Mouse (Mus musculus) brain, embryonic 18.5 days (tissue): ENCODE measurements at regions not wholly inside any gene's neighbourhood (a gene's known extent, or its start where the extent isn't known, plus 50 kb on each side); places are given as distances from the start of the nearest gene placed in this dataset.
A peak's percentile ranks its signal among the peaks of the same experiment; 100 is the strongest.

Source experiments
- DNase-seq: peaks from one replicate; pipeline ENCODE4 v3.0.0-alpha.2; 2012; ENCODE audit warnings: low read depth, low spot score

- no peak for DNase-seq
Observed at GRCm38 (mm10) chr1:88879367-88879766, 177.3 kb upstream of the Arl4c start.

- no peak for DNase-seq
Observed at GRCm38 (mm10) chr1:88891041-88891440, 179.2 kb upstream of the Sh3bp4 start.

DNA sequence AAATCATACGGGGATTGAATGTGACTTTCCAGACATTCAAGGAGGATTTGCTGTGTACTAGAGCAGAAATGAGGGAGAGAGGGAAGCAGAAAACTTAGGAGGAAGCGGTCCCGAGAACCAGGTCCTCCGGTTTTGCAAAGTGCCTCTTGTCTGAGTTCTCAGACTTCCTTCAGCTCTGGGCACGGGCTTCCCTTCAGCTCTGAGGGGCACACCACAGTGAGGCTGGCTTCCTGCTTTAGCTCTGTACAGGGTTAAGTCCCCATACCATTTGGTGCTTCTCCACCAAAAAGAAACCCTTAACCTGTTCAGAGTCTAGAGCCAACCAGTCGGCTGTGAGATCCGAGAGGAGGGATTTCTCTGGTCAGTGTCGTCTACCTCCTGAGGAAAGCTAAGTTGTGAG lies 167.8 kb upstream of the Sh3bp4 start:
- no peak for DNase-seq

DNA sequence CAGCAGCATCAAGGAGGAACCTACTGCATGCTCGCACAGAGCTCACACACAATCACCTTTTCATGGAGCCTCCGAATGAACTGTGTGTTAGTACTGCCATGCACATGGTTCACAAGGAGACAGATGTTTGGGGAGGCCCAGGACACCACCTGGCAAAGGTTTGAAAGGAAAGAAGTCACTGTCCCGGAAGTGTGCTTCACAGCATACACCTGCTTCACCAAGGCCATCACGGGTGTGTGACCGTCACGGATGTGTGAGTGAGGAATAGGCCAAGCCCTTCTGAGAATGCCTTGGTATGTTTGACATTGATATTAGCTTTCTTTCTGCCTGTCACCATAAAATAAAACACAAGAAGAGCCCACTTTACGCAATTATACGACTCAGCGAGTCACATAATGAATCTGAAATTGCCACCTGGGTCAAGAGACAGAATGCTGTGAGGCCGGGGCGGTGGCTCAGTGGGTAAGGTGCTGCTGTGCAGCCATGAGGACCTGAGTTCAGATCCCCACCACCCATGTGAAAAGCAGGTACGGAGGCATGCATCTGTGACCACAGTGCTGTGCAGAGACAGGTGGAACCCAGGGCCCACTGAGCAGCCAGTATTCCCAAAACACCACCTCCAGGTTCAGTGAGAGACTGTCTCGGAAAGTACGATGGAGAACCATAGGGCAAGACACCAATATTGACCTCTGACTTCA lies 162.3 kb upstream of the Sh3bp4 start:
- no peak for DNase-seq

- DNase-seq: no peak
Observed at GRCm38 (mm10) chr1:88908683-88909082, 161.5 kb upstream of the Sh3bp4 start.

- DNase-seq: no peak
Observed at GRCm38 (mm10) chr1:88909314-88909713, 160.9 kb upstream of the Sh3bp4 start.

GRCm38 (mm10) chr1:88909864-88910573 lies 160.2 kb upstream of the Sh3bp4 start:
- DNase-seq: peak; percentile 64

- no peak for DNase-seq
Observed at GRCm38 (mm10) chr1:88911724-88912123, 158.5 kb upstream of the Sh3bp4 start.

DNA sequence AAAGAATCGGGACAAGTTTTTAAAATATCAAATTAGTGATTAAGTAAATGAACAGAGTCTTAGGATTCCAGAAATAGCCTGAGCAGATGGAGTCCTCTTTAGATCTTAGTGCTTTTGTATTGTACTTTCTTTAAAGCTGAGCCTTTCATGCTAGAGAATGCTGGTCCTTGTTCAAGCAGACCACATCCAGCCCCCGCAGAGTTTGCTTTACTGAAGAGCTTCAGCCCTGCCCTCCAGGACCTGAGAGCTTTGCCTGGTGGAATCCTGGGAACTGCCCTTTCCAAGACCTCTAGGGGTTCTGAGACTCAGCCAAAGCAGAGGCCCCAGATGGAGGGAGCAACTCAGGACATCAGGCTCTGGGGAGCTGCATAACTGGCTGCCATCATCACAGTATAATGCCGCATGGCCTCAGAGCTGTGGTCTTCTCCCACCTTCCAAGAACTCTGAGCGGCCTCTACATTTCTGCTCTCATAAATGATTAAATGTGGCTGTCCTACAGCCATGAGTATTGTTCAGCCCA lies 153.6 kb upstream of the Sh3bp4 start:
- DNase-seq: no peak

DNA sequence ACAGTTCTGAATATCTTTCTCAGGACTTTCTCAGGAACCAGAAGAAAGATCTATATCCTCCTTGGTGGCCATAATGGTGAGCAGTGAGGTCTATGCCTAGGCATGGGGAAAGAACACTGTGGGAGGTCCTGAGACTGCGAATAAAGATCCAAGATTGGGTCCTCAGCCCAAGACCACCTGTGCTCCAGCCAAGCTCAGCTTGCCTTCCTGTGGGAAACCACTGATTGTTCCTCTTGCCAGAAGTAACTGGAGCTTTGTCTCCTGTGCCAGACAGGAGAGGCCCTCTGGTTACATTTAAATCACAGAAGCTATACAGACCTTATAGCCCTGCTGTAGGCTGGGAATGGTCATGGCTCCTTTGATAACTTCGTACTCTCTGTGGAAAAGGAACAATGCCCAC lies 148.8 kb upstream of the Sh3bp4 start:
- DNase-seq: no peak

GRCm38 (mm10) chr1:88923791-88924581 lies 146.2 kb upstream of the Sh3bp4 start:
- peak; percentile 42 for DNase-seq

DNA sequence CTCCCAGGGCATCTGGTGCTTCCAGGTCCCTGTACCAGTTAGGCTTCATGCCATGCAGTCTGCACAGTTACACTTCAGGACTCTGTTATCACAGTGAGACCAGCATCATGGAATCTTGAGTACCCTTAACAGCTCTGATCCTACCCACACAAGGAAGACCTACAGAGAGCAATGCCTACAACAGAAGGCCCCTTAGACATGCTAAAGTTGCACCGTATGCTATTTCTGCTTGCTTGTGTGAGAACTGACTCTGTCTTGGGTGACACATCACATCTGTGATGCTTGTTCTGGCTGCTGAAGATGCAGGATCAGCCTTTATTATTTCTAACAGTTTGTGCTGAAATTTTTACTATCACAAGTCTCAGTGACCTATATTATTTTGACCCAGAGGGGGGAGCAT lies 135.0 kb upstream of the Sh3bp4 start:
- DNase-seq: no peak

- DNase-seq: no peak
Observed at GRCm38 (mm10) chr1:88935779-88936178, 134.4 kb upstream of the Sh3bp4 start.

DNA sequence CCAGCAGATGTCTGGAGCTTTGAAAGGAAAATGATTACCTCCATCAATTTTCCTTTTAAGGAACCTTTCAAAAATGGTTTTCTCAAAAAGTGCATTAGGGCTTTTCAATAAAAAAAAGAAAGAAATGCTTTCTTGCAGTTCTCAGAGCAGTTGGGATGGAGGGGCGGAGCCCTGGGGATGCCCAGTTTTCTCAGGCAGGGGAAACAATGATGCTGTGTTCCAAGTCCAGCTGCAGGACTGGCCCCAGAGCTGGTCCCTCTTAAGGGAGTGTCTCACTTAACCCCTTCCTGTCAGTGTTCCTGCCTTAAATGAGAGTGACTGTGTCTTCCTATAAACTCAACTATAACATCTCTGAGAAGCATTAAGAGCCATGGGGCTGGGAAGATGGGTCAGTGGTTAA lies 132.9 kb upstream of the Sh3bp4 start:
- DNase-seq: no peak

DNA sequence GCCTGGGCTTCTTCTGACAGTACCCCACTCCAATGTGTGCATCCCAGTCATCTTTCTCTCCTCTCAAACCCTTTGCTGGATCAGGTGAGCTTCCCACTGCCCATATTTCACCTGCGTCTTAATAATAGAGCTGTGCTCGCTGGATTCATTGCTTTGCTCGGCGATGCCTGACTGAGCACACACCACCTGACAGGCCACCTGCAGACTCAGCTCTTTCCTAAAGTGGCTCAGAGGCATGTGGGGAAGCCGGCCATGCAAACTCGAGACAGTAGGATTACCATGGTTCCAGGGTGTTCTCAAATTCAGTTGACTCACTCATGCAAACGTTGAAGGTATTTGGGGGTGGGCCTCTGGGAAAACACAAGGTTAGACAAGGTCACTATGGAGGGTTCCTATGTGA lies 131.8 kb upstream of the Sh3bp4 start:
- DNase-seq: no peak

- DNase-seq: no peak
Observed at GRCm38 (mm10) chr1:88943039-88943438, 127.2 kb upstream of the Sh3bp4 start.

DNA sequence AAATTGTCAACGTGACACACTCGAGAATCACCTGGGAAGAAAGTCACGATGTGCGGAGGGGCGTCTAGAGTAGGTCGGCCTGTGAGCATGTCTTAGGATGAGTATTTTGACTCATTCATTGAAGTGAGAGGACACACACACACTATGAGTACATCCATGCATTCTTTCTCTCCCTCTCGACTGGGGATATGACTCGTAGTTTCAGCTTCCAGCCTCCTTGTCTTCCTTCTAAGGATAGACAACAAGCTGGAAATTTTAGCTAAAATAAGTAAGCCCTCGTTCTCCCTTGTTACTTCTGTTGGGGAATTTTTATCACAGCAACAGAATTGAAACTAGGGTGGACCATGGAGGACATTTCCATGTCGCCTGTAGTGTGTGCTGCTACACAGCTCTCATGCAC lies 124.3 kb upstream of the Sh3bp4 start:
- no peak for DNase-seq

DNA sequence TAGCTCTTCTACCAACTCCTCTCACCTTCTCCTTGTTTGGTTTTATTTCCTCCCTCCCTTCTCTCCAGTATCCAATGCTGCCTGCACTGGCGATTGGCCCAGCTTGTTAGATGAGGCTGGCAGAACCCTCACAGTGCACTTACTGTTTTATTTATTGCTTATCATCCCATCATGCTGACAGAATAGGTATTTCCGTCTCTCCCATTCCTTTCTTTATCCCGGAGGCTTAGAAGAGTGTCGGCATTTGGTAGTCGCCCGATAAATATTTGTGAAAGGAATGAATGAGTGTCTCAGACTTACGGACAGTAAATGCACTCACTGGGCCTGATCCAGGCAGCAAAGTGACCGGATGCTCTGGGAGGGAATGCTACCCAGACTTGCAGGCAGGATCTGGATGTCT lies 123.8 kb upstream of the Sh3bp4 start:
- no peak for DNase-seq

DNA sequence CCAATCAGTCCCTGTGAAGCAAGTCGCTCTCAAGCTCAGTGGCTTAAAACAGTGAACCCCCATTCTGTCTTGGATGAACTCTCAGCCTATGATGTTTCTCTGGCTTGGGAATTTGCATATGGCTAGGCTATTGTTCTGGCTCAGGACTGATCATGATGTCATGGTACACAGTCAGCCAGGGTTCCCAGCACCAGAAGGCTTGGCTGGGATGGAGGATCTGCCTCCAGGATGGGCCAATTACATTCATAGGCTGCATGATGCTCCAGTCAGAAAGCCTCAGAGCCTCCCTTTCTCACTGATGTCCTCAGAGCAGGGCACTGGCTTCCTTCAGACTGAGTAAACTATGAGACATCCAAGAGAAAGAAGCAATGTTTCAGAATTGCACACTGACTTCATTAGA lies 120.3 kb upstream of the Sh3bp4 start:
- no peak for DNase-seq

- no peak for DNase-seq
Observed at GRCm38 (mm10) chr1:88953516-88953915, 116.7 kb upstream of the Sh3bp4 start.

GRCm38 (mm10) chr1:88954784-88955183 lies 115.4 kb upstream of the Sh3bp4 start:
- DNase-seq: no peak

GRCm38 (mm10) chr1:88957061-88957460 lies 113.2 kb upstream of the Sh3bp4 start:
- DNase-seq: no peak
